Mouse (Mus musculus): ENCODE measurements around the gene Alk. TPM values are rescaled to one million over a fixed set of nuclear protein-coding genes. Genes with fewer than 3 reads are reported as not detected.

Alk gene
- polyA plus RNA-seq, 1 experiment from 2014 or later: 0.03 TPM

- Histone ChIP-seq H3K27me3 (ENCODE audit: insufficient read depth, low read length) (no peaks in the 10 kb centered on the region), H3K4me2 (no peak overlapping the region), H3K9ac (no peak overlapping the region), H3K4me3 (ENCODE audit: low read depth, low read length) (no peak overlapping the region), H3K36me3 (ENCODE audit: insufficient read depth) (no peaks in the 10 kb centered on the region), H3K27ac (ENCODE audit: low read depth) (no peak overlapping the region), H3K4me1 (ENCODE audit: insufficient read depth) (no peaks in the 10 kb centered on the region), H3K9me3 (ENCODE audit: low read depth, low read length) (no peaks in the 10 kb centered on the region)
- no peak for ATAC-seq (ENCODE audit: insufficient read depth)
- WGBS: 79% methylated on average over 2 of the region's 2 CpGs
- DNase-seq: no peak
- TF ChIP-seq CTCF (IDR thresholded peaks at IDR 0.05; ENCODE audit: low read depth): no peak
Measured at GRCm38 (mm10) chr17:72009836-72010235, 594.6 kb downstream of the Alk start.

DNA sequence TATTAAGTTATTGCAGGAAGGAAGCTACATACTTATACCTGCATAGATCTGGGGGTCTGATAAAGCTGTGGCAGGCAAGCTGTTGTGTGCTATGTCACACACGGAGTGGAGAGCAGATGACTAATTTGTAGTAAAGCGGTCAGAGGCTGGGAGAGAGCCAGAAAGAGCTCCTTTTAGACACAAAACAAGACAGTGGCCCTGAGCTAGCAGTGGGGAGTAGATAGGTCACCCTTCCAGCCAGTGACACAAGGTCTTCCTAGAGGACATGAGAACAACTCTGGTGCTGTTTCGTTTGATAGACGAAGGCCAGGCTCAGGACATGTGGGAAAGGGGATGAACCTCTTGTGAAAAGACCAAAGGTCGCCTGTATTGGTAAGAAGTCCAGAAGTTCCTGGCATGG, 596.0 kb downstream of the Alk start:
- WGBS: 65% methylated on average over 5 of the region's 5 CpGs
- Histone ChIP-seq H3K9ac (no peak overlapping the region), H3K4me3 (ENCODE audit: low read depth, low read length) (no peak overlapping the region), H3K36me3 (ENCODE audit: insufficient read depth) (no peaks in the 10 kb centered on the region), H3K27me3 (ENCODE audit: insufficient read depth, low read length) (no peaks in the 10 kb centered on the region), H3K4me1 (ENCODE audit: insufficient read depth) (no peaks in the 10 kb centered on the region), H3K9me3 (ENCODE audit: low read depth, low read length) (no peaks in the 10 kb centered on the region), H3K27ac (ENCODE audit: low read depth) (no peak overlapping the region), H3K4me2 (no peak overlapping the region)
- DNase-seq (no peak), ATAC-seq (ENCODE audit: insufficient read depth) (no peak)
- TF ChIP-seq CTCF (IDR thresholded peaks at IDR 0.05; ENCODE audit: low read depth): no peak

DNA sequence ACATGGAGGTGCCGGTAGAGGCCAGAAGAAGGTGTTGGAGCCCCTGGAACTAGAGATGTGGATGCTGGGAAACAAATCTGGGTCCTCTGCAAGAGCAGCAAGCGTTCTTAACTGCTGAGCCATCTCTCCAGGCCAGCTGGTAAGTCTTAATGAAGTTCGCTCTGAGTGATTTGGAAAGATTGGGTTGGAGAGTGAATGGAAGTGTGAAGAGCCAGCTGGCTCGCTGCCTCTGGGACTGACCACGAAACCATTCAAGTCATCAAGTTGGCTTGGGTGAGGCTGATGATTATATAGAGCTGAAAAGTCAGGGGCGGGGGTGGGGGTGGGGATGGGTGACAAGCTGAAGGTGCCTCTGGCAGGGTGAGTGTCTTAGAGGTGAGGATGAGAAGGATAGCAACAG, 599.1 kb downstream of the Alk start:
- DNase-seq (peak; percentile 58), ATAC-seq (ENCODE audit: insufficient read depth) (no peak; the same call in 1 of the 2 replicates)
- no peak overlapping the region for H3K4me3 ChIP-seq (ENCODE audit: low read depth, low read length)
- H3K4me2 ChIP-seq: no peak overlapping the region
- no peak for TF ChIP-seq CTCF (IDR thresholded peaks at IDR 0.05; ENCODE audit: low read depth)
- no peaks in the 10 kb centered on the region for H3K9me3 ChIP-seq (ENCODE audit: low read depth, low read length)
- no peak overlapping the region for H3K27ac ChIP-seq (ENCODE audit: low read depth)
- H3K27me3 ChIP-seq (ENCODE audit: insufficient read depth, low read length): no peaks in the 10 kb centered on the region
- WGBS: 64% methylated on average over 6 of the region's 6 CpGs
- H3K4me1 ChIP-seq (ENCODE audit: insufficient read depth): no peaks in the 10 kb centered on the region
- no peaks in the 10 kb centered on the region for H3K36me3 ChIP-seq (ENCODE audit: insufficient read depth)
- no peak overlapping the region for H3K9ac ChIP-seq

- H3K4me1 ChIP-seq (ENCODE audit: insufficient read depth): no peaks in the 10 kb centered on the region
- ATAC-seq (ENCODE audit: insufficient read depth): no peak
- H3K27ac ChIP-seq (ENCODE audit: low read depth): no peak overlapping the region
- H3K9me3 ChIP-seq (ENCODE audit: low read depth, low read length): no peaks in the 10 kb centered on the region
- H3K4me3 ChIP-seq (ENCODE audit: low read depth, low read length): no peak overlapping the region
- H3K4me2 ChIP-seq: no peak overlapping the region
- no peak for DNase-seq
- no peak overlapping the region for H3K9ac ChIP-seq
- no peak for TF ChIP-seq CTCF (IDR thresholded peaks at IDR 0.05; ENCODE audit: low read depth)
- WGBS: 78% methylated on average over 5 of the region's 5 CpGs
- no peaks in the 10 kb centered on the region for H3K27me3 ChIP-seq (ENCODE audit: insufficient read depth, low read length)
- no peaks in the 10 kb centered on the region for H3K36me3 ChIP-seq (ENCODE audit: insufficient read depth)
Measured at GRCm38 (mm10) chr17:71999527-72000482, 604.6 kb downstream of the Alk start.

- H3K4me2 ChIP-seq: no peak overlapping the region
- DNase-seq (no peak), ATAC-seq (ENCODE audit: insufficient read depth) (no peak)
- H3K27me3 ChIP-seq (ENCODE audit: insufficient read depth, low read length): no peaks in the 10 kb centered on the region
- TF ChIP-seq CTCF (IDR thresholded peaks at IDR 0.05; ENCODE audit: low read depth): no peak
- no peak overlapping the region for H3K9ac ChIP-seq
- no peak overlapping the region for H3K27ac ChIP-seq (ENCODE audit: low read depth)
- 58% methylated on average over 3 of the region's 3 CpGs for WGBS
- no peaks in the 10 kb centered on the region for H3K4me1 ChIP-seq (ENCODE audit: insufficient read depth)
- no peaks in the 10 kb centered on the region for H3K9me3 ChIP-seq (ENCODE audit: low read depth, low read length)
- no peaks in the 10 kb centered on the region for H3K36me3 ChIP-seq (ENCODE audit: insufficient read depth)
- no peak overlapping the region for H3K4me3 ChIP-seq (ENCODE audit: low read depth, low read length)
Measured at GRCm38 (mm10) chr17:71997680-71998079, 606.7 kb downstream of the Alk start.

DNA sequence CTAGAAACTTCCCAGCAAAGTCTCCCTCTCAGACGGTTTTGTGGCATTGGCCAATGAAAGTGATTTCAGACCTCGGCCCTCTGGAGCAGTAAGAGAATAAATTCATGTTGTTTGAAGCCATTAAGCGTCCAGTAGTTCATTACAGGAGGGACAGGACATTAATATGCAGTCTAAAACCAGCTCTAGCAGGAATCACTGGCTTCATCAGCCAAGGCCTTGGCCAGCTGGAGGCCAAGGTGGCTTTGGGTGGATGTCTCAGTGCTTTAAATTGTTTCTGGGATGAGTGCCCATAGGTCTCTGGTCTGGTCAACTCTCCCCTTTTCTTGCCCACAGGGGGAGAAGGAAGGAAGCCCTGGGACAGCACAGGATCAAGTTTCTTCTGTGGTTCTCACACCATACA, 608.9 kb downstream of the Alk start:
- Histone ChIP-seq H3K36me3 (ENCODE audit: insufficient read depth) (no peaks in the 10 kb centered on the region), H3K4me2 (no peak overlapping the region), H3K4me1 (ENCODE audit: insufficient read depth) (no peaks in the 10 kb centered on the region), H3K27me3 (ENCODE audit: insufficient read depth, low read length) (no peaks in the 10 kb centered on the region), H3K4me3 (ENCODE audit: low read depth, low read length) (no peak overlapping the region), H3K27ac (ENCODE audit: low read depth) (no peak overlapping the region), H3K9me3 (ENCODE audit: low read depth, low read length) (no peaks in the 10 kb centered on the region), H3K9ac (no peak overlapping the region)
- 69% methylated on average over 3 of the region's 3 CpGs for WGBS
- no peak for TF ChIP-seq CTCF (IDR thresholded peaks at IDR 0.05; ENCODE audit: low read depth)
- no peak for ATAC-seq (ENCODE audit: insufficient read depth)
- no peak for DNase-seq

- ATAC-seq (ENCODE audit: insufficient read depth) (no peak), DNase-seq (peak; percentile 29)
- no peak overlapping the region for H3K9ac ChIP-seq
- H3K36me3 ChIP-seq (ENCODE audit: insufficient read depth): no peaks in the 10 kb centered on the region
- H3K27ac ChIP-seq (ENCODE audit: low read depth): no peak overlapping the region
- no peak overlapping the region for H3K4me2 ChIP-seq
- no peak for TF ChIP-seq CTCF (IDR thresholded peaks at IDR 0.05; ENCODE audit: low read depth)
- H3K4me1 ChIP-seq (ENCODE audit: insufficient read depth): no peaks in the 10 kb centered on the region
- H3K27me3 ChIP-seq (ENCODE audit: insufficient read depth, low read length): no peaks in the 10 kb centered on the region
- no peaks in the 10 kb centered on the region for H3K9me3 ChIP-seq (ENCODE audit: low read depth, low read length)
- 70% methylated on average over 1 of the region's 1 CpGs for WGBS
- no peak overlapping the region for H3K4me3 ChIP-seq (ENCODE audit: low read depth, low read length)
Measured at GRCm38 (mm10) chr17:71994144-71994543, 610.3 kb downstream of the Alk start.
